Mouse (Mus musculus): ENCODE measurements at regions not wholly inside any gene's neighbourhood (a gene's known extent, or its start where the extent isn't known, plus 50 kb on each side); places are given as distances from the start of the nearest gene placed in this dataset.

DNA sequence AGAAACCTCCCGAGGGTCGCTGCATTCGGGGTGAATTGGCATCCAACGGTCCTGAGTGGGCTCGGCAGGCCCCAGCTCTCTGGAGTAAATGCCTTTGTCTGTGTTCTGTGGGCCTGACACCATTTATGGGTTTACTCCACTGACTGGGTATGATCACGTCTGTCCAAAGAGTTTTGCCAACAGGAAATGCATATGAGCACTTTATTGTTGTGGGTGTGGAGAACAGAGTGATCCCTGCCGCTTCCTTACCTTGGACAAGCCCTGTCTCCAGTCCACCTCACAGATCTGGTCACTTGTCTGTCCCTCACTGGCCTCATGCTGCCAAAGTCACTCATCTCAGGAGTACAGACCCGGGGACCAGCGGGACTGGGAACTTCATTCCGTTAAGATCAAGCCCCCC is 91.6 kb upstream of the Haao start:
- H3K27me3 ChIP-seq (ENCODE audit: control insufficient read depth, insufficient read depth, low read length): no peaks in the 10 kb centered on the region
- H3K27ac ChIP-seq: no peak overlapping the region
- no peak overlapping the region for H3K9ac ChIP-seq (replicated peaks)
- no peak for DNase-seq (ENCODE audit: low read depth in 3 of 3, low spot score in 3 of 3)
- TF ChIP-seq EP300 (IDR thresholded peaks at IDR 0.05; ENCODE audit: low read depth): no peak
- TF ChIP-seq CTCF (IDR thresholded peaks at IDR 0.05; ENCODE audit: low read depth): no peak
- H3K36me3 ChIP-seq (replicated peaks; ENCODE audit: control insufficient read depth, insufficient read depth, low read depth): no peaks in the 10 kb centered on the region
- no peak overlapping the region for H3K4me3 ChIP-seq (ENCODE audit: insufficient read depth in 1 of 2, low read depth in 2 of 2, low read length in 2 of 2)
- no peak for ATAC-seq (ENCODE audit: insufficient read depth)
- 0 out of 4 replicates have a peak, but pooled peaks cover 0 to 4% of the 10 kb centered on the region in 2 experiments for H3K4me1 ChIP-seq (replicated peaks; ENCODE audit: control insufficient read depth in 2 of 2, insufficient read depth in 2 of 2, low read length in 1 of 2)
- 78% methylated on average over 10 of the region's 10 CpGs for WGBS (ENCODE audit: insufficient replicate concordance)
- no peak overlapping the region for H3K4me2 ChIP-seq (ENCODE audit: low read depth)
- H3K9me3 ChIP-seq (ENCODE audit: control insufficient read depth, low read length): no peaks in the 10 kb centered on the region

DNA sequence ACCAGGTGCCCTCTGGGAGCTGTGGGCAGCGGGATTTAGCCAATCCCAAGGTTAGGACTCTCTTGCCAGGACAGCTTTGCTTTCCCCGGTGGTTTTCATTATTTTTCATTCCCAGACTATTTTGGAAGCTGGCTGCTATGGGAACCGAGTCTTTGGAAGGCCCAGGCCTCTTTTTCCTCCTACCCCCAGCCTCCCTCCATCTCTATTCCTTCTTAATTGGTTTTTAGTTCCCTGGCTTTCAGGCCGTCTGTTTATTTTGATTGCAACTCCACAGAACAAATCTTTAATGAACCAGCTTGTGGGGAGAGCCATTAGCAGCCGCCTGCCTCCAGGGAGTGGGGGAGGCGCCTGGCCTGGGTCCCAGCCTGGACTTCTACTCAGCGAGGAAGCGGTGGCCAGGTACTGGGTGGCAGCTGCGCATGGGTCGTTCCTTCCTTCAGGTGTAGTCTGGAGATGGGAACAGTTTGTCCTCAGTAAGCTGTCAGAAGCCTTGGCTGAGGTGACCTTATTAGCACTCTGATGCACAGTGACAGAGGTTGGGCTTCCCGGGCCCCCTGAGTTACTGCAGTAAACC is 91.0 kb upstream of the Haao start:
- no peak for DNase-seq (ENCODE audit: low read depth in 3 of 3, low spot score in 3 of 3)
- ATAC-seq (ENCODE audit: insufficient read depth): no peak
- H3K9me3 ChIP-seq (ENCODE audit: control insufficient read depth, low read length): no peaks in the 10 kb centered on the region
- H3K27ac ChIP-seq: no peak overlapping the region
- H3K4me3 ChIP-seq (ENCODE audit: insufficient read depth in 1 of 2, low read depth in 2 of 2, low read length in 2 of 2): no peak overlapping the region
- H3K4me1 ChIP-seq (replicated peaks; ENCODE audit: control insufficient read depth in 2 of 2, insufficient read depth in 2 of 2, low read length in 1 of 2): 0 out of 4 replicates have a peak, but pooled peaks cover 0 to 4% of the 10 kb centered on the region in 2 experiments
- TF ChIP-seq CTCF (IDR thresholded peaks at IDR 0.05; ENCODE audit: low read depth): no peak
- no peak for TF ChIP-seq EP300 (IDR thresholded peaks at IDR 0.05; ENCODE audit: low read depth)
- H3K4me2 ChIP-seq (ENCODE audit: low read depth): no peak overlapping the region
- no peaks in the 10 kb centered on the region for H3K36me3 ChIP-seq (replicated peaks; ENCODE audit: control insufficient read depth, insufficient read depth, low read depth)
- H3K9ac ChIP-seq (replicated peaks): no peak overlapping the region
- H3K27me3 ChIP-seq (ENCODE audit: control insufficient read depth, insufficient read depth, low read length): no peaks in the 10 kb centered on the region
- WGBS (ENCODE audit: insufficient replicate concordance): 68% methylated on average over 11 of the region's 11 CpGs

DNA sequence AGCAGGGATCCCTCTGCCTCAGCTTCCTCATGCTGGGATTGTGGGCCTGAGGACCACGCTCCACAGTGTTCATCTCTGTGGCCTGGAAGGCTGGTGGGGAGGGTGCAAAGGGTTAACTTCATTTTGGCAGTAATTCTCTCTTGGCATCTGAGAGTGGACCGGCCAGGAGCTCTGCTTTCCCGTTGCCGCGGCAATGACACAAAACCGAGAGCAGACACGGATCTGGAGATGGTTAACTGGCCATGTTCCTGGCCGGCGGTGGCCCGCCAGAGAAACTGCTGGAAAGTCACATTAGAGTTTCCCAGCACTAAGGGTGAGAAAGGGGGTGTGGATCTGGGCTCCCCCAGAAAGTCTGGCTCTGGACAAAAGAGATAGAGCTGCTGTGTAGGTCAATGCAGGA is 89.8 kb upstream of the Haao start:
- WGBS (ENCODE audit: insufficient replicate concordance): 67% methylated on average over 10 of the region's 10 CpGs
- no peak overlapping the region for H3K4me2 ChIP-seq (ENCODE audit: low read depth)
- H3K36me3 ChIP-seq (replicated peaks; ENCODE audit: control insufficient read depth, insufficient read depth, low read depth): no peaks in the 10 kb centered on the region
- no peak for ATAC-seq (ENCODE audit: insufficient read depth)
- no peak overlapping the region for H3K27ac ChIP-seq
- no peak overlapping the region for H3K4me3 ChIP-seq (ENCODE audit: insufficient read depth in 1 of 2, low read depth in 2 of 2, low read length in 2 of 2)
- DNase-seq (ENCODE audit: low read depth in 3 of 3, low spot score in 3 of 3): no peak
- no peaks in the 10 kb centered on the region for H3K27me3 ChIP-seq (ENCODE audit: control insufficient read depth, insufficient read depth, low read length)
- no peaks in the 10 kb centered on the region for H3K9me3 ChIP-seq (ENCODE audit: control insufficient read depth, low read length)
- no peak overlapping the region for H3K9ac ChIP-seq (replicated peaks)
- H3K4me1 ChIP-seq (replicated peaks; ENCODE audit: control insufficient read depth in 2 of 2, insufficient read depth in 2 of 2, low read length in 1 of 2): 0 out of 4 replicates have a peak, but pooled peaks cover 0 to 4% of the 10 kb centered on the region in 2 experiments
- no peak for TF ChIP-seq EP300 (IDR thresholded peaks at IDR 0.05; ENCODE audit: low read depth)
- TF ChIP-seq CTCF (IDR thresholded peaks at IDR 0.05; ENCODE audit: low read depth): no peak

DNA sequence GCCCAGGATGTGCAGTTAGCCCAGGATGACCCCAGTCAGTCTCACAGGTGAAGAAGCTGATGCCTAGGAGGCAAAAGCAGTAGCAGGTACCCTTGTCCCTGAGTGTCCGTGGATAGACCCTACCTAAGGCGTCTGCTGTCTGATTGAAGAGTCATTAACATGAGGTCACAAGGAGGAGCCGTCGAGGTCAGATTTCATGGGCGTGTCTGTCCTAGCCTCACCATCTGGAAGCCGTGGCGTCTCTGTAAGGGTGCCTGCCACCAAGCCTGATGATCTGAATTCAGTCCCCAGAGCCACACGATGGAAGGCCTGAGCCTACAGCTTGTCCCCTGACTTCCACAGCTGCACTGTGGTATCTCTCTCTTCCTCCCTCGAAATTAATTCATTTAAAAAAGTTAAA is 88.9 kb upstream of the Haao start:
- 57% methylated on average over 9 of the region's 9 CpGs for WGBS (ENCODE audit: insufficient replicate concordance)

DNA sequence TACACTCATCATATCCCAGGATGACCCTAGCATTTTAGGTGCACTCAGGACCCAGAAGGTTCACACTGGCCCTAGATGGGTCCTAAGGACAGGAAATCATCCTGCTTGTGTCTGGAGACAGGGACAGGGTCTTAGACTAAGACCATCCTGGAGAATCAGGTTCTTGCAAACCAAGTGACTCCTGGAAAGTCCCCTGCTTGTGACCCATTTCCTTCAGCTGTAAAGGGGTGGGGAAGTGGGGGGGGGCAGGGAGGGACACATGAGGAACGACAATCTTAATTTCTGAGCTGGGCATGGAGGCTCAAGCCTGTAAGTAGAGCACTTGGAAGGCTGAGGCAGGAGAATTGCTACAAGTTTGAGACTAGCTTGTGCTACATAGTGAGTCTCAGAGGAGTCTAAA is 88.2 kb upstream of the Haao start:
- H3K27ac ChIP-seq: no peak overlapping the region
- ATAC-seq (ENCODE audit: insufficient read depth) (no peak), DNase-seq (ENCODE audit: low read depth in 3 of 3, low spot score in 3 of 3) (no peak)
- H3K36me3 ChIP-seq (replicated peaks; ENCODE audit: control insufficient read depth, insufficient read depth, low read depth): no peaks in the 10 kb centered on the region
- no peaks in the 10 kb centered on the region for H3K9me3 ChIP-seq (ENCODE audit: control insufficient read depth, low read length)
- no peak overlapping the region for H3K9ac ChIP-seq (replicated peaks)
- H3K4me2 ChIP-seq (ENCODE audit: low read depth): no peak overlapping the region
- H3K4me1 ChIP-seq (replicated peaks; ENCODE audit: control insufficient read depth in 2 of 2, insufficient read depth in 2 of 2, low read length in 1 of 2): 0 out of 4 replicates have a peak, but pooled peaks cover 0 to 4% of the 10 kb centered on the region in 2 experiments
- H3K4me3 ChIP-seq (ENCODE audit: insufficient read depth in 1 of 2, low read depth in 2 of 2, low read length in 2 of 2): no peak overlapping the region
- H3K27me3 ChIP-seq (ENCODE audit: control insufficient read depth, insufficient read depth, low read length): no peaks in the 10 kb centered on the region
- WGBS (ENCODE audit: insufficient replicate concordance): 22% methylated on average over 1 of the region's 1 CpGs
- TF ChIP-seq CTCF (IDR thresholded peaks at IDR 0.05; ENCODE audit: low read depth) (no peak), EP300 (IDR thresholded peaks at IDR 0.05; ENCODE audit: low read depth) (no peak)

More for the DNA sequence above, 88.9 kb upstream of the Haao start:
- DNase-seq (ENCODE audit: low read depth in 3 of 3, low spot score in 3 of 3): no peak
- Histone ChIP-seq H3K9me3 (ENCODE audit: control insufficient read depth, low read length) (no peaks in the 10 kb centered on the region), H3K9ac (replicated peaks) (no peak overlapping the region), H3K4me2 (ENCODE audit: low read depth) (no peak overlapping the region), H3K4me3 (ENCODE audit: insufficient read depth in 1 of 2, low read depth in 2 of 2, low read length in 2 of 2) (no peak overlapping the region), H3K36me3 (replicated peaks; ENCODE audit: control insufficient read depth, insufficient read depth, low read depth) (no peaks in the 10 kb centered on the region), H3K4me1 (replicated peaks; ENCODE audit: control insufficient read depth in 2 of 2, insufficient read depth in 2 of 2, low read length in 1 of 2) (0 out of 4 replicates have a peak, but pooled peaks cover 0 to 4% of the 10 kb centered on the region in 2 experiments), H3K27me3 (ENCODE audit: control insufficient read depth, insufficient read depth, low read length) (no peaks in the 10 kb centered on the region), H3K27ac (no peak overlapping the region)
- ATAC-seq (ENCODE audit: insufficient read depth): no peak
- TF ChIP-seq CTCF (IDR thresholded peaks at IDR 0.05; ENCODE audit: low read depth) (no peak), EP300 (IDR thresholded peaks at IDR 0.05; ENCODE audit: low read depth) (no peak)

Data from liver, embryonic 14.5 days (tissue).